Mouse (Mus musculus): ENCODE measurements around the gene Adcy1. TPM values are rescaled to one million over a fixed set of nuclear protein-coding genes. Genes with fewer than 3 reads are reported as not detected.

Adcy1 gene
- total RNA-seq (2021) = 3.0 and 4.2 TPM in 2 replicates
- long read RNA-seq = 0 reads

DNA sequence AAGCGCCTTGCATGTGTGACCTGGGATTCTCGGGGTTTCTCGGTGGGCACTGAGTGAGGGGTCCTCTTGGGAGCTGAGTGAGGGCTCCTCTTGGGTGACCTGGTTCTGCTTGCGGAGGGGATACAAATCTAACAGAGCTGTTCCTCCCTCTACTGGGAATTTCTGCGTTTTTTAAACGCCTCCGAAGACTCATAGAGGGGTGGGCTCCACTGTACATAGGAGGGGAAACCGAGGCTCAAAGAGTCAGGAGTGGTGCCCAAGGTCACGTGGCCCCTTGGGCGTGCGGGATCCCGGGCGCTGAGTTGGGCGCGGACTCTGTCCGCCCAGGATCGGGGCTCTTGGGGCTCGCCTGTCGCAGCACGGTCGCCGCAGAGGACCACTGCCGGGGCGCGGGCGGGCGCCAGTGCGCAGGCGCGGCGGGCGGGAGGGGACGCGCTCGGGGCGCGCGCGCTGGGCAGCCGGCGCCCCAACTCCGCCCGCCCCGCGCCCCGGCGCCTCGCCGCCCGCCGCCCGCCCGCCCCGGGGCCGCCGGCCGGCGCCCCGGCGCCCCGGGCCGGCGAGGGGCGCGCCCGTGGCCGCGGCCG, at the start of gene Adcy1:
TSS of gene Adcy1 (plus strand) at position 489 of the 584 bp plus-strand sequence.
- peak; percentile 21 for DNase-seq

DNA sequence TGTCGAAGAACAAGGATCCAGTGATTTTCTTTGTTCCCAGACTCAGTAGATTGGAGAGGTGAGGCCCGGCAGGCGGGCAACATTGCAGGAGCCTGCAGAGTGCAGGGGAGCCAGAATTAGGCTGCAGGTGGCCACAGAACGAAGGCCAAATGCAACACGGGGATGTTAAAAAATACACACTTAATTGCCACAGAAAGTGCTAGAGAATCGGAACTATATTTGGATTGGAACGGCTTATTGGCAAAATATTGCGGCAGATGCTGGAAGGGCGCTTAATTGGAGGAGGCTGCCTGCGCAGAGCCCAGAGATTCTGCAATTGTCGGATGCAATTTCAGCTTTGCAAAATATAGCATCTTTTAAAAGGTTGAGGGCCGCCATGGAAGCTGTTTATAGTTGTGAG, 46.4 kb upstream of the Adcy1 start:
- DNase-seq = no peak

DNA sequence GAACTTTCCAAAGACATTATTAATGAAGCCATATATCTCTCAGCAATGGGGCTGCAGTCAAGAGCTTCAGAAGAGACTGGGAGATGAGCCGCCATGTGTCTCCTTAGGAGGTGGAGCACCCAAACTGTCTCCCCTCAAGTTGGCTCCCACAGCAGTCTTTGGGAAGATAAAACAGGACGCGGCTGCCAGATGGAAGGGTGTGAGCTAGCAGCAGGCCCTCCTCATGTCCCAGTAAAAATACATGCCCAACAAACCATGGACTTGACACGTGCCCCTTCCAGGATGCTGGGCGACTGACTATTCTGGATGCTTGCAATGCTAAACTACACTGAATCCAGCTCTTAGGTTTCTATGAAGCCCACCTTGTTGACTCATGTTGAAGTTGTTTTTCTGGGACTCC, 45.2 kb upstream of the Adcy1 start:
- no peak for DNase-seq

DNA sequence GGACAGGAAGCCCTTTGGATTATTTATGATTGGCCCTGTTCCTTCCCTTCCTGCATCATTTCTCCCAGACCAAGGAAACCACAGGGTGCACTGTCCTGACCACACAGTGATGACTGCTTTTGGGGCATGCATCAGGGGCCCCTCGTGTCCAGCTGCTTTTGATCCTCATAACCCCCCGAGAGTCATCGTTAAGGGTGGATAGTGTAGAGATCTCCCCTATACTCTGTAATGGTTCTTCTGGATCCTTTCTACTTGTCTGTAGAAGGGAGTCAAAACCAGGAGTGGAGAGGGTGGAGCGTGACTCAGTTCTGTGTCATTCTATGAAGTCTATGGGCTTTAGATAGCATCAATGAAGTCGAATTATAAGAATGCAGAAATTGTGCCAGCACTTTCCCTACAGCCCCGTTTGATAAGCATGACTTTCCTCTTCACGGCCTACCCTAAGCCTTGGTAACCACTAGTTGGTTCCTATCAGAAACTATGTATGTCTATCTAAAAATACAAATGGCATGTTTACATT, 44.2 kb upstream of the Adcy1 start:
- no peak for DNase-seq

DNA sequence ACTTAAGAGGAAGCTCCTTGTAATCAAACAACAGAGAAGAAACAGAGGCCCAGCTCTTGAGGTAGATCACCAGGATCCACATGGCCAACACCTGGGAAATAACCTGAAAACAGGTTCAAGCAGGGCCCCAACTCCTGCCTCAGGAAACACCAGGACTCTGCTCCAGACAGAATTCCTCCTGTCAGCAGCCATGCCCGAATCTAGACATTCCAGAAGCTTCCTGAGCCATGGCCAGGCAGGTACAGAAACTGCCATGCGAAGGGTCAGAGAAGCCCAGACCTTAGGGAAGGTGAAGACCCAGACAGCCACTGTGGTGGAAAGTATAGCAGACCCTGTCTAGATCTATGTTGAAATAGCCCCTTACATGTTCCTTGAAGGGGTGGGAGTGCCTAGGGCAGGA, 30.2 kb upstream of the Adcy1 start:
- DNase-seq = no peak

DNA sequence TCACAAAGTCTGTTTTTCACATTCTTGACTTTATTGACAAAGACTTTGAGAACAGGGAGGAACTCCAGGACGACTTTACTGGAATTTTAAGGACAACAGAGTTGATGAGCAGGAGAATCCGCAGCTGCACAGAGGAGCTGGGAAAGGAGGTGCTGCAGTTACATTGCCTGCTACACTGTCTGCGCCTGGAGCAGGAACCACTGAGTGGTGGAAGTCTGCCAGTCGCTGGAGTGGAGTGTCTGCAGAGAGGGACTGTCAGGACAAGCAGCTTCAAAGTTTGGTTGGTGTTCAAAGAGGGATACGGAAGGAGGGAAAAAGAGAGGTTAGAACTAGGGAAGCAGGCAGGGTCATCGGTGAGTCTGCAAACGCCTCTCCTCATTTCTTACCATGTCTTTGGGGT, 23.6 kb upstream of the Adcy1 start:
- DNase-seq = no peak

DNA sequence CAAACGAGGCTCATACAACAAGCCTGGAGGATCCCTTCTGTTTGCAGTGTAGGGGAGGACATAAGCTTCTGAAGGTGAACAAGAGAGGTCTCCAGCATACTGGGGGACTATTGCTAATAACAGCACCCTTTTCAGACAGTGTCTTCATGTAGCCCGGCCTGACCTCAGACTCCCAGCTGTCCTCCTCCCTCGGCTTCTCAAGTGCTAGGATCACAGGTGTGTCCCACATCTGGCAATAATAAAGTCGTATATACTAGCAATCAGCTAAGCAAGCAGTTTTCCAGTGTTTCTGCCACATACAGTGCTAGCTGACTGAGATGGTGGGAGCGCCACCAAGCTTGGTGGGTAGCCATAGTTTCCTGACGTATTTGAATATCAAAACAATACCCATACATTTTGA, 22.5 kb upstream of the Adcy1 start:
- DNase-seq = no peak

DNA sequence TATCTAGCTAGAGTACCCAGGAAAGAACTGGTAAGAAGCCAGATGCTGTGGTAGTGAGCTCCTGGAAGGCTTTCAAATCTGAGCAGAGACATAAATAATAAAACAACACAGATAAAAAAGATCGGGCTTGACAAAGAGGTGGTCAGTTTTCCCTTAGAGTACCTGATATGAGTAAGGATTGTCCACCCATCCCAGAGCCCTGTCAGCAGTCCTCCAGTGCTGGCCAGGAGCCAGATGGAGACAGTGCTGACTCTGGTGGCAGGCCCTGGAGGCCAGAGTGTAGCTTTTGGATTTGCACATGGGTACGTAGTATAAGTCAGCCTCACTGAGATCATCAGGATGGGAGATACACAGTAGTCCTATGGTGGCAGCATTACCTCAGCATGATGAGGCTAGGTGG, 16.1 kb upstream of the Adcy1 start:
- DNase-seq = no peak

DNA sequence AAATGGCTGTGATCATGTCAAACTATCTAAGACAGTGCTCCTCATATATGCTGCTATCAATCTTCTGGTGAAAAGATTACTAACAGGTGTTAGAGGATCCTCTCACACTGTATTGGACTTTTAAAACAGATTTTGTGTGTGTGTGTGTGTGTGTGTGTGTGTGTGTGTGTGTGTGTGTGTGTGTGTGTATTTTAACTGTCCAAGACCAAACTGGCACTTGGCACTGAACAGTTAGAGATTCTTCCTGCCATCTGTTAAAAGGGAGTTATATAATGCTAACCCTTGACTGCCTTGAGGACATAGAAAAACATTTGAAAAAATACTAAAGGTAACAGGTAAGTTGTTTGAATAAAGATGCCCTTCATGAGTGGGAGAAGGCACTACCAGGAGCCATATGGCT, 15.7 kb upstream of the Adcy1 start:
- DNase-seq = no peak

DNA sequence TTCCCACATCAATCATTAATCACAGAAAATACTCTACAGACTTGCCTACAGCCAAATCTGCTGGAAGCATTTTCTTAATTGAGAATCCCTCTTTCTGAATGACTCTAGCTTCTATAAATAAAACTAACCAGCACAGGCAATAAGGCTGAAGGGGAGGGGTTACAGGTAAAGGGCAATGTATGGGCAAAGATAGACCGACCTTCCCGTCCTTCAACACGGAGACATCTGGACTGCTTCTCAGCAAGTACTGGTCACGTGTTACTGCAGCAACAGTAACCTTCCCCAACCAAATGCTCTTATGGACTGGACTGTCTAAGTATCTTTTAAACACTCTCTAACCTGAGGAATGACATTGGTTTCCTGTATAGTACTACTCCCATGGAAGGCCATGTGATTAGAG, 9.6 kb upstream of the Adcy1 start:
- no peak for DNase-seq

DNA sequence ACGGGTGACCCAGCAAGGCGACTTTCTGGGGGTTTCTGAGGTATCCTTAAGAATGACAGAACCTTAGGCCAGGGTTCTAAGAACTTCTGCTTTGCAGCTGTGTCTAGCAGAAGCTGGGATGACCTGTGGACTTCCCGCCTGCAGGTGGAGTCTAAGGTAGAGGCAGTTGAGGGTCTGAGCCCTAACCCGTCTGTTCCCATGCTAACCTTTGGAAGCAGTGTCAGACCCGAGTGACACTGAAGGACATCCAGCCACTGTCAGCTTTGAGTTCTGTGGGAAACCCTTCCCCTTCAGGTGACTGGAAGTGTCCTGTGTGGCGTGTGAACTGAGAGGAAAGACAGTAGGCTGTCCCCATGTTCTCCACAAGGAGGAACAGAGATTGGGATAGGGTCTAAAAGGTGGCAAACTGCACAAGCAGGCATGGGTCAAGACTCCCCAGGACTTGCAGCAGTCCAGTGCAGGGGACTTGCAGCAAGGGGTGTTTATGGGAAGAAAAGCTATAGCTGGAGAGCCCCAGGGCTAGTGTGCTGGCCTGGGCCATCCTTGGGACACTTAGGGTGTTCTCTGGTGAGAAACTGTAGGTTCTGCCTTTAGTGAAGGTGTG, 8.5 kb upstream of the Adcy1 start:
- DNase-seq = no peak

DNA sequence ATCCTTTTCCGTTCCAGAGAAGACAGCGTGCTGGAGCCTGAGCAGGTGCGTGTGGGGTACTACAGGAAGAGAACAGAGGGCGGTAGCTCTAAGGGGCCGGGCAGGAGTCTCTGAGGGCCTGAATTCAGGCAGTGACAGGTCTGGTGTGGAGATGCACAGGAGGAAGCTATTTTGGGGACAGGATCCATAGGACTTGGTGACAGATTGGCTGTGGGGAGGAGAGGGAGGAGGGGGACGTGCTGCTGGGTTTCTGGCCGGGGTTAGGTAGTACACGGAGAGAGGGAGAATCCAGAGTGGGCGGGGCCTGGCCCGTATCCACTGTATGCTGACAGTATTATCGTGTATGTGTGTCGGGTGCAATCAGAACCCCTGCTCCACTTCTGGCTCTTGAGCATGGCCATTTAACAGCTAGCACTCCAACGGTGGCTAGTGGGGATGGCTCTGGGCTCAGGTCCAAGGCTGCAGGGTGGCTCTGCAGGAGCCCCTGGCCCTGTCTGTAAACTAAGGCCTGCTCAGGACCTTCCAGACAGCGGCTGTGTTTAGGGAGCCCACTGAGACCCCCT, 7.8 kb upstream of the Adcy1 start:
- peak; percentile 22 for DNase-seq

DNA sequence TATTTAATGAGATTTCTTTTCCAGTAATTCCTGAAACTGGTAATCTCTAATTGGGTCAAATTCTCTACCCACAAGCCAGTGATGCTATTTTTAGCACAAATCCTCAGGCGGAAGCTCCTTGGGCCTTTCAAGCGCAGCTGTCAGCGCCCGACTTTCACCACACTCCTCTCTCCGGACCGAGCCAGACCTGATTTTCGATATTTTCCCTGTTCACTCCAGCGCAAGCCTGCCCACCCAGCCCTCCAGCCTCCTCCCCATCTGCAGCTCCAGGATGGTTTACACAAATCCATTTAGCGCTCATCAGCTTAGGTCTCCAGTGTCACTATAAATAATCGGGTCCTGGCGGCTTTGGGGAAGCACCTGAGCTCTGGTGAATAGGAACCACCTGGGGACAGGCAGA, 7.2 kb upstream of the Adcy1 start:
- no peak for DNase-seq

DNA sequence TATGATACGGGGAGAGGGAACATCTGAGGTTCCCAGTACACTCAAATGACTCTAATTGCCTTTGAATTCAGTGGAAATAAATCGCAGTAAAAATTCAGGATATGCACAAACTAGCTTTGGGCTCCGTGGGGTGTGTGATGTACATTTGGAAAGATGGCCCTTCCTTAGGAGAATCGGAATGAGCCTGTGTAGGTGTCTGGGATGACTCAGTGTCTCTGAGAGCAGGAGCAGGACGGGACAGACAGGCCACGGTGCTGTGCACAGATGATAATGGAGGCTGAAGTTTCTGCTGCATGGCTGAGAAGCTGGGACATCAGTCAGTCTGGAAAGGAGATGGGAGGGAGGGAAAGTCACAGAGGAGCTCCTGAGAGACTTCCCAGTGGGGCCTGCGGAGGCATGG, 5.5 kb upstream of the Adcy1 start:
- no peak for DNase-seq

DNA sequence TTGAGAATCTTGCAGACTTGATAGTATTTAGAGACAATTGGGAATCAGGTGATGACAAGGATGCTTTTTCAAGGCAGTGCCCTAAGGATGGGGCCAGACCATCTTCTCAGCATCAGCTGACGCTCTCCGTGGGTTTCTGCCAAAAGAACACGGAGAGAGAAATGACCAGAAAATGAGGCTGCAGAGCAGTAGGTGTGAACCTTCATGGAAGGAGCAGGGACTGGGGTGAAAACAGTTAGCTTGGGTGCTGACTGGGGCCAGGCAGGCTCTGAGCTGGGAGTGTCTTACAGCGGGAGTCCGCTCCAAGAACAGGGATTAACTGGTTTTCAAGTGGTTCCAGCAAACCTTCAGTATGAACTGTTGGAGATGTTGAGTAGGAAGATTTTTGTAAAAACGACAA, 1.3 kb upstream of the Adcy1 start:
- DNase-seq = no peak

DNA sequence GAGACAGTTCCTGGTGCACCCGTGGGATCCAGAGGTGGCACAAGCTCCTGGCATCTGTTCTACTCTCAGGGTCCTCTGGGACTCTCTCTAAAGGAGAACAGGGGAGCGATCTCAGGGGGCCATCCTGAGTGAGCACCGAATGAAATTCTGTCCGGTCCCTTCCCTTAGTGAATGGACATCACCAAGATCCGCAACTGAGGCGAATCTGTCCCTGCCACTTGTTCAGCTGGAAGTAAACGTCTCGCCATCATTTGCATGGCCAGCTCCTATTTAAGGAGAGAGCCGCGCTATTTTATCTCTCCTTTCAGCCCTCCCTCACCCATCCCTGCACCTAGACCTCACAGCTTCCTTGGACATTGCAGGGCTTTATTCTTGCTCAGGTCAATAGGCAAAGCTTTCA, 723 bp upstream of the Adcy1 start:
- DNase-seq = no peak

DNA sequence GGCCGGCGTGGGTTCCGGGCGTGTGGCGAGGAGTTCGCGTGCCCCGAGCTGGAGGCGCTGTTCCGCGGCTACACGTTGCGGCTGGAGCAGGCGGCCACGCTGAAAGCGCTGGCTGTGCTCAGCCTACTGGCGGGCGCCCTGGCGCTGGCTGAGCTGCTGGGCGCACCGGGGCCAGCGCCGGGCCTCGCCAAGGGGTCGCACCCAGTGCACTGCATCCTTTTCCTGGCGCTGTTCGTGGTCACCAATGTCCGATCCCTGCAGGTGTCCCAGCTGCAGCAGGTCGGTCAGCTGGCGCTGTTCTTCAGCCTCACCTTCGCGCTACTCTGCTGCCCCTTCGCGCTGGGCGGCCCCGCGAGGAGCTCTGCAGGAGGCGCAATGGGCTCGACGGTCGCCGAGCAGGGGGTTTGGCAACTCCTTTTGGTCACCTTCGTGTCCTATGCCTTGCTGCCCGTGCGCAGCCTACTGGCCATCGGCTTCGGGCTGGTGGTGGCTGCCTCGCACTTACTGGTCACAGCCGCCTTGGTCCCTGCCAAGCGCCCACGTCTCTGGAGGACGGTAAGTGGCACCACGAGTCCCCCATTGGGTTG, 485 bp downstream of the Adcy1 start:
- peak; percentile 26 for DNase-seq

DNA sequence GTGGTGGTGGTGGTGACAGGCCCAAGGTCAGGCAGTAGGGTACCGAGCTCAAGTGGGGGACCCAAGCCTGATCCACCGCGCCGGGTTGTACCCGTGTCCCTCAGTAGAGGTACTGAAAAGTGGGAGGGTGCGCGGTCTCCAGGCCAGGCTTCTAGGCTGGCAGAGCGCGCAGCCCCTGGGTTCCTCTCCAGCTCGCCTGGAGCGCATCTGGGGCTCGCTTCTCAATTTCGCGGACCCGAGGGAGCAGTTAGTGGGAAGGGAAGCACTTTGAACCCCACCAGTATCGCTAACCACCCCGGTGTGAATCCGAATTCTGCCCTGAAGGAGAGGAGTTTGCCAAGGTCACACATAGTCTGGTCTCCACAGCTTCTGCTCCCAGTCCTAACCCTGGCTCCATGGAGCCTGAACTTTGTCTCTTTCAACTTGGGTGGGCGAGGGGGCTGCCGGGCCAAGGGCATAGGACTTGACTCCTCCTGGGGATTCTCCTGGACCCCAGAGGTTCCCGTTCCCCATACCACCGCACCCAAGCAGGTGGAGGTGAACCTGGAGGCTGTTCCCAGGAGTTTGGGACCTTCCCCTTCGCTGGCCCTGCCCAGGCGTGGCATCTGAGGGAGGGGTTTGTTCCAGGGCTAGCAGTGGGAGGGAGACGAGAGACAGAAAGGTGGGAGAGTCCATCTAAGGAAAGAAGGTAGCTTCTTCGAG, 1.3 kb downstream of the Adcy1 start:
- no peak for DNase-seq

DNA sequence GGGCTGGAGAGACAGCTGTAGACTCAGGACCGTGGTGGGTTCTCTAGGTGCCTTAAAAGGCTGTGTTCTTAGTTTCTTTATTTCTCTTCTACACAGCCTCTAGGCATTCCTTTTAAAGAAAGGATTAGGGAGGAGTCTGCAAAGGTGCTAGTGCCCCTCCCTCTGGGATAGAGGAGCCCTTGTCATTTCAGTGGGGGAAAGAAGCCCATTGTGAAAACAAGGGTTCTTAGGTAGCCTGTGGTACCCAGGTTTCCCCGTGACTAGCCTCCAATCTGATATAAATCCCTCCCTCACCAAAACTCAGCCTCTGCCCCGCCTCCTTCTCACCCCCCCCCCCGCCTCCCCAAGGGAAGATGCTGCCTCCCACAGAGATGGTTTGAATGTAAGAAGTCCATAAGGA, 2.1 kb downstream of the Adcy1 start:
- DNase-seq = no peak

DNA sequence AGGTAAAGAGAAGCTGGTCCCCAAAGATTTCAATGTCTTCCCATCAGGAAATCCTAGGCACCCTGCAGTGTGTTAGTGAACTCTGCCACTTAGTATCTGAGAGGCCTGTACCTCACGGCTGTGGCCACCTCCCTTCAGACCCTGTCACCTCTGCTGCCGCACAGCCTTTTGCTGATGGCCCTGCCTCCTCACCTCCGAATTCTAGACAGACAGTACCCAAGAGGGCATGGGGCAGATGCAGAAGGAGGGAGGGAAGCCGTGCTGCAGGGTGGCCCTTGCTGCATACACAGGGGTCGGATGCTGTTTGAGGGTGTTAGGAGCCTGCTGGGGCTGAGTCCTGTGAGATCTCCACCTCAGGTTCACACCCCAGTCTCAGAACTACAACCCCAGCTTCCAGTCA, 2.6 kb downstream of the Adcy1 start:
- no peak for DNase-seq

DNA sequence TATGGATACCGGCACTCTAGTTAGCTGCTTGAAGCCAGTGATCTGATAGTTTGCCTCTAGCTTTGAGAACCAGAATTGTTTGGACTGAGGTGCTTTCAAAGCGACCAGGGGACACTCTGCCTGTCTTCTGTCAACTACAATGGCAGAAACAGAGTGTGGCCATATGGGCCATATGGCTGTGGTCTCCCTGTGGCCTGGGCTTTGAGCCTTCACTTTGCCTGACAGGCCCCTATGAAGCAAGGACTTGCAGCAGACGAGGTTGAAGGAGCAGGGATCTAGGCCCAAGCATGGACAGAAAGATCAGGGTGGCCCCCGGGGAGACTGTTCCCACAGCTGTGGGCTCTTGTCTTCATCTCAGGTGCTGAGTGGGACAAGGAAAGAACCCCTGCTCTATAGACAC, 4.0 kb downstream of the Adcy1 start:
- DNase-seq = no peak

DNA sequence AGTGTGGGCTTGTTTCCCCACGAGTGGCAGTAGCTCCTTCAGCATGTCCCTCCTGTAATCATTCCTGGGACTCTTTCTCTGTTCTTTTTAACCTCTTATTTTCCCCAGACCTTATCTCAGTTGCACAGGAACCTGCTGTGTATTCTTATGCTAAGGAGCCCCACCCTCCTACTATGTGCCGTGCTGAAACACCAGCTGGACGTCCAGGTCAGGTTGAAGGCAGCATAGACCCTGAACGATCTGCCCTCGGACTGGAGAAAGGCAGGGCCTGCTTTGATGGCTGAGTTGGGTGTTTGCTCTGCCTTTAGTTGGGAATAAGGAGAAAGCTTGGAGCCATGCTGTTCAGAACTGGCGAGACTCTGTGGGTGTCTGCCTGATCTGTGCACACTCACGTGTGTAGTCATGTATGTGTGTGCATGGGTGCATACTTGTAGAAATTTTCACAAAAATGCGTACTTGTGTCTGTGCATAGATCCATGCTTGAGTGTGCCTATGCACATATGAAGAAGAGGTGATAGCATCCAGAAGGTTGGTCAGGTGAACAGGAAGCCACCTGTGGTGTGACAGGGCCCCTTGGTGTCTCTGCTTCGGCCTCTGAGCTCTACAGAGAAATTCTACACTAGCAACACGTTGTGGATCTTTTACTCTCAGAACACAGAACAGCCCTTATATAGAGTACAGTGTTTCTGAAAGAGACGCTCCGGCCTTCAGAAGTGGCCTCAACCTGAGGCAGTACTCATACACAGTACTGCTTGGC, 5.4 kb downstream of the Adcy1 start:
- DNase-seq = no peak
